Mouse (Mus musculus) gastrocnemius, postnatal 25 days (tissue): ENCODE results near the gene Zdhhc9. TPM values are rescaled to one million over a fixed set of nuclear protein-coding genes. Genes with fewer than 3 reads are reported as not detected.
"Not testable (repeated sequence)": the region's sequence is repeated elsewhere in the genome, so short reads cannot be mapped to it uniquely, and the experiment has no call there.

ENCODE experiments used
- DNase-seq: peaks from one replicate; pipeline ENCODE4 v3.0.0; 2022
- long read RNA-seq, 2 experiments: library from polyadenylated mRNA; stranded (forward); transcript quantifications; one replicate each; pipeline ENCODE4 v2.0.0; 2021
- total RNA-seq, 2 experiments: library from RNA; stranded (reverse); gene quantifications; 1 replicate in 1 of 2; 2 replicates in 1 of 2; pipeline ENCODE4 v1.2.3; 2021

Gene Zdhhc9
- total RNA-seq: 1 to 10 TPM; 6.7 to 7.3 TPM
- long read RNA-seq, experiment 1, partial matches to known transcripts: 0 of 2 reads
- long read RNA-seq, experiment 1, other reads (novel, unspliced or antisense): 0 of 2 reads
- long read RNA-seq, experiment 2, partial matches to known transcripts: 0 of 3 reads
- long read RNA-seq, experiment 2, other reads (novel, unspliced or antisense): 2 of 3 reads

- DNase-seq: peak; percentile 80
Measured at GRCm38 (mm10) chrX:48208519-48209185, at the start of gene Zdhhc9. Zdhhc9 (minus strand) TSS chrX:48208878.

DNA sequence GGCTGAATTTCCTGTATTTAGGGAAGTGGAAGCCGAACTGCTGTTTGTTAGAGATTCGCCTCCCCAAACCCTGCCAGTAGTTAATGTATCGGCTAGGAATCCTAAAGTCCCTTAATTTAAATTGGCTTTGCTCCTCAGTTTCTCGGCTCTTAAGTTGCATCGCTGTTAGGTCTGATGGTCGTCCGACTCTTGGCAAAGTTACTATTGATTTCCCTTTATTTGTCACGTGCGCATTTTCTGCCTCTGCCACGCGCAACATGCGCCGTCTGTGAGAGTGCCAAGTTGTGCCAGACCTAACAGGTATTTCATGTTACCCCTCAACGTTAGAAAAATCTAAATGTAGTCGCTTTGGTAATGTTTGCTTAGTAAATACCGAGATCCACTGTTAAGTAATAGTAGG is 48.3 kb upstream of the Zdhhc9 start:
- DNase-seq: no peak

GRCm38 (mm10) chrX:48256468-48257007 is 47.9 kb upstream of the Zdhhc9 start, which contains the start of gene Utp14a:
Utp14a (plus strand) TSS chrX:48256862.
- DNase-seq: peak; percentile 95

DNA sequence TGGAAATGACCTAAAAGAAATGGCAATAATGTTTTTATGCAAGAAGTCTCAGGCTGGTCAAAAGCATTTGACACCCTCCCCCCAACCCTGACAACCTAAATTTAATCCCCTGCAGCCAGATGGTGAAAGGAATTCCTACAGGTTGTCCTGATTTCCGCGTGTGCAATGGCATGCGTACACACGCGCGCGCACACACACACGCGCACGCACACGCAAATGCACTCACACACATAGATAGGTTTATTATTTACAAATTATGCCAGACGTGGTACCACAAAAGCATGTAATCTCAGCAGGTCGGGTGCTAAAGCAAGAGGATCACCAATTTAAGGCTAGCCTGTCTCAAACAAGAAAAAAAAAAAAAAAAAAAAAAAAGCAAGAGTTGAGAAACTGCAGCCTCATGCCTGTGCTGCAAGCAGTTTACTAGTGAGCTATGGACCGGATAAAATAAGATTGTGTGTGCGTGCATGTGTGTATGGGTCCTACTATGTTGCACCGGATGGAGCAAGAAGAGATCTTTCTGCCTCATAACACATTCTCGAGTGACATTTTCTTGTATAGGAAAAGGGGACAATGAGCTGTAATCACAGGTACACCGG is 47.3 kb upstream of the Zdhhc9 start:
- DNase-seq: no peak

GRCm38 (mm10) chrX:48234417-48234816 is 25.7 kb upstream of the Zdhhc9 start:
- DNase-seq: no peak

GRCm38 (mm10) chrX:48226225-48226624 is 17.5 kb upstream of the Zdhhc9 start:
- no peak for DNase-seq

GRCm38 (mm10) chrX:48222706-48223105 is 14.0 kb upstream of the Zdhhc9 start:
- DNase-seq: no peak

DNA sequence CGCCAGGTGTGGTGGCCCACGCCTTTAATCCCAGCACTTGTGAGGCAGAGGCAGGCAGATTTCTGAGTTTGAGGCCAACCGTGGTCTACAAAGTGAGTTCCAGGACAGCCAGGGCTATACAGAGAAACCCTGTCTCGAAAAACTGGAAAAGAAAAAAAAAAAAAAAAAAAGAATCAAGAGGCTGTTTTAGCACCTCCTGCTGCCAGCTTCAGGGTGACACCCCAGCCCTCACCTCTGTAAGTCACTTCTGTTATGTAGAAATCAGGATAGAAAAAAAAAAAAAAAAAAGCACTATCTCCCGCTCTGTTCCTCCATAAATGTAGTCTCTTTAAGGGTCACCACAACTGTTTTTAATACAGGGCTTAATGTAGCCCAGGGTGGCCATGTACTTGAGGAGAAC is 10.8 kb upstream of the Zdhhc9 start:
- DNase-seq: no peak

DNA sequence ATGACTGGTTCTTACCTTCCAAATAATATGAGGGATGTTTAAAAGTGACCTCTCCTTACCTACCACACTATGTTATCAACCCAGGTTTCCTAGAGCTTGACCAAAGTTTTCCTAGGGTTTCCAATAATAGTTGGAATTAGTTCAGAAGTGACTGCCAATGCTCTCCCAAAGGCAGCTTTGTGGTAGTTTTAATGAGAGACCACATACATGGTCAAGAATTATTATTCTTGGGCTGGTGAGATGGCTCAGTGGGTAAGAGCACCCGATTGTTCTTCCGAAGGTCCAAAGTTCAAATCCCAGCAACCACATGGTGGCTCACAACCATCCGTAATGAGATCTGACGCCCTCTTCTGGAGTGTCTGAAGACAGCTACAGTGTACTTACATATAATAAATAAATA is 1.1 kb upstream of the Zdhhc9 start:
- DNase-seq: not testable (repeated sequence)

DNA sequence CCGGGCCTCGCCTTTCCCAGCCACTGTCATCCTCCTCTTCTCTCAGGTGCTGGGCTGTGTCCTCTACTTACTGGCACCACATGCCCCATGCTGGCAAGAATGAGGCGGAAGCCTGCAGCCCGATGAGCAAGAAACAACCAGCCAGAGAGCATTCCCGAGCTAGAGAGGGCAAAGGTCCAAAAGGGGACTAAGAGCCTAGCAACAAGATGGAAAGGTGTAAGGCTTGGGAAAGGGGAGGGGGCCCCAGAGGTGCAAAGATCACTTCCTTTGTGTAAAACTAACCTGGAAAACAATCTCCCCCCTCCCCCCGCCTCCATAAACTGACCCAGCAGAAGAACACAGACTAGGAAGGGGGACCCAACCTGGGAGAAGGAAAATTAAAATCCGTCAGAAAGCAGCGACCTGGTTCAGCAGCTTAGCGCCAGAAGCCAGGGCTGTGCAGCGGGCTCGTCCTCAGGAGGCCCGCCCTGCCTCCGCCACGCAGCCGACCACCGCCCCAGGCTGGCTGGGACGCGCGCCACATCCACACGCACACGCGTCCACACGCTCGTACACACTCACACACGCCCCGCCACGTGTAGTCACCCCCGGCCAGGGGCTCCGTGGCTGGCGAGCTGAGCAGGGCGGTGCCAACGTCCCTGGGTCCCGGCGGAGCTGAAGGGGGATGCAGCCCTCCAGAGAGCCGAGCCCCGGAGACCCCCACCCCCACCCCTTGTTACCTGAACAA is 754 bp downstream of the Zdhhc9 start:
- DNase-seq: no peak

GRCm38 (mm10) chrX:48204469-48204868 is 4.2 kb downstream of the Zdhhc9 start:
- DNase-seq: no peak

DNA sequence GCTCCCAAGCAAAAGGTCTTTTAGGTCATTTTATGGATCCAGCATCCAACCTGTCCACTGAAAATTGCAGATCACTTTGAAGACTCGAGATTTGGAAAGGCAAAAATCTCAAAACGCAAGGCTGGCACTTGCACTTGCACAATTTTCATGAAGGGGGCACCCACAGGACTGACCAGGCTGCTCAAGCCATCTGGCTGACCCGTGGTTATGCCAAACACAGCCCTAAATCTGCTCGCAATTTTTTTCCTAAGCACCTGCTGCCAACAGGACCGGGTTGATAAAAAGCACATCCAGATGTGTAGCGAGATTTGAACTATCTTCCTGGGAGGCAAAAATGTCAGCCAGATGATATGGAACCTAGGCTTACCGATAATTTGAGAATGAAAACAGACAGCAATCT is 4.9 kb downstream of the Zdhhc9 start:
- no peak for DNase-seq

DNA sequence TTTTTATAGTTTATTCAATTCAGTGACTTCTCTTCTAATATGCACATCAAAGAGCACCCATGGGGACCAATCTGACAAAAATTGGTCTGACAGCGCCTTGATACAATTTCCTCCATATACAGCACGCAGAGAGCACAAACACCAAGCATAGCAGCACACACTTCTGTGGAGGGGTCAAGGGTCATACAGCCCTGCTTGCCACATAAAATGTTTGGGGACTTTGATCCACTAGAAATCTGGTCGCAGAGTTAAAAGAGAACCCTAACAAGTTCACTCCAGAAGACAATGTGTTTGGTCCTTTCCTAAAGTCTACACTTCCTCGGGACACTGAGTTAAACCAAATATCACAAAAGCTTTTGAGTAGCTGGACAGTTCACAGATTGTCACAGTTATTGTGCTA is 5.7 kb downstream of the Zdhhc9 start:
- DNase-seq: no peak

DNA sequence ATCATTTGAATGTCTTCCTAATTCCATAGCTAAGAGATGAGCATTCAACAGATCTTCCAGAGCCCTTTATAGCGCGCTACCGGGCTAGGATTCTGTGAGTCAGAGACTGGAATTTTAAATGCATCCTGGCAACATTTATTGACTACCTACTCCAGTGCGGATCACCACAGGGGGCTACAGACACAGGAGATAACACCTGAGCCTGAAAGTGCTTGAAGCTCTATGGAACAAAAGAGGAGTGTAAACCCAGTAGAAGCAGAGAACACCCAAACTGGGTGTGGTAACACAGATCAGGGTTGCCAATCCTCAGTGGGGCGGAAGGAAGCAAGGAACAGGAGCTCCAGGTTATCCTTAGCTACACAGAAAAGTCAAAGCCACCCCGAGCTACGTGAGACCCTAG is 6.2 kb downstream of the Zdhhc9 start:
- no peak for DNase-seq

GRCm38 (mm10) chrX:48201973-48202372 is 6.7 kb downstream of the Zdhhc9 start:
- DNase-seq: no peak

DNA sequence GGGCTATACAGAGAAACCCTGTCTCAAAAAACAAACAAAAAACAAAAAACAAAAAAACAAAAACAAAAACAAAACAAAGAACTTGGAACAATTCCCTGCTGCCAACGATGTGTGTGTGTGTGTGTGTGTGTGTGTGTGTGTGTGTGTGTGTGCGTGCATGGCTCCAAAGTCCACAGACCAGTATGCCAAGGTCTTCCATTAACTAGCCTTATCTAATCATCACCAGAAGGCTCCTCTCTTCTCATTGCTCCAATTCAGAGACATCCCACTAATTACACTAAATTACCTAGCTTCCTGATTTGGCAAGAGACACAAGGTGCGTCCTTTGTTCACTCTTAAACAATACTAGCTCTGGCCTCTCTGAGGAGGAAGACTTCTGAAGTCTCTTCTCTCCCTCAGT is 8.0 kb downstream of the Zdhhc9 start:
- DNase-seq: no peak

GRCm38 (mm10) chrX:48199026-48199425 is 9.7 kb downstream of the Zdhhc9 start:
- DNase-seq: no peak

DNA sequence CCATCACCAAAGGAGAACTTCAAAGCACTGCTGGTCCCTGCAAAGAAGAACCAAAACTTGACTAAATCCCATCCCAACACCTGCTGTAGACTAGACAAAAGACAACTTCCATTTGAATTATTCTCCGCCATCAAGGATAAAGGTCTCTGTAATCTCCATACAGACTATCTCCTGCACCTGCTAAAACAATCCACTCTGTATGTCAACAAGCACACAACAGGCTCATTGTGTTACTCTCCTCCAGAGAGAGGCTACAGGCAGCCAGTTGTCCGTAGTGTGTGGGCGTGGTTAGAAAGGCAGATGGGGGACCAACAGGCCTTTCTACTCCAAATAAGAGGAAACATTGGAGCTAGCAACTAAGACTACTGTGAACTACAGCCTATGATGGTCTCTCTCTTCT is 10.8 kb downstream of the Zdhhc9 start:
- DNase-seq: no peak

DNA sequence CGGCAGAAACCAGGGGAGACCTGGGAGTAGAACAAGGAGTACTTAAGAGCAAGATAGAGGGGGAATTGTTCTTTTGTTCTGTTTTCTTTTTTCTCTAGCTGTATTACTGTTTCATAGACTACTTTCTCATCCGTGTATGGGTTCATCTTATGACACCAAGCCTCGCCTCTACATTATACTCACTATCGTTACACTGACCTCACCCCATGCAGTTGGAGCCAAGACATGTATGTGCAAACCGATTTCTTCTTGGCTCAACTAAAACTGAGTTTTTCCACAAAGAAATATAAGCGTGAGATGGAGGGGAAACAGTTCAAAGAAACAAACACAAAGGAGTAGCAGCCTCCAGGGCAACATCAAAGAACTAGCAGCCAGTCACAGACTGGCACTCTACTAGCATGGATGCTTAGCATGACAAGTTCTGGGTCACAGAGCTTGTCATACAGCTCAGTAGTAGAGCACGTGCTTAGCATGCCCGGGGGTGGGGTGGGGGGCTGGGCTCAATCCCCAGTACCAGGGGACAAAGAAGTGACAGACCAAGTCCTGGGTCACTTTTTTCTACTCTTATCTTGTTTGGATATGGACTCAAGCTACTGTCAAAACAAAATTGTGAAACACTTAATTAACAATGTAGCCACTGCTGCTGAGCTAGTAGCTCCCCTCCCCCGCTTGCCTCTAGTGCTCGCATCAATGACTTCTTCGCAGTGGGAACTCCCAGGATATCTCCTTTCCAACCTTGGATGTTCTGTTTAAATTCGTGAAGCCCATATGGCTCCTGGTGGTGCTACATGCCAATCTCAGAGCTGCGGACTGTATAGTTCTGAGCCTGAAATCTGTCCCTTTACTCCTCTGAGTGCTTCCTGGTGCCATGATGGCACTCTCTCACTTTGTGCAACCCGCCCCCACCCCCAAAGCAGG is 15.2 kb downstream of the Zdhhc9 start:
- DNase-seq: no peak

DNA sequence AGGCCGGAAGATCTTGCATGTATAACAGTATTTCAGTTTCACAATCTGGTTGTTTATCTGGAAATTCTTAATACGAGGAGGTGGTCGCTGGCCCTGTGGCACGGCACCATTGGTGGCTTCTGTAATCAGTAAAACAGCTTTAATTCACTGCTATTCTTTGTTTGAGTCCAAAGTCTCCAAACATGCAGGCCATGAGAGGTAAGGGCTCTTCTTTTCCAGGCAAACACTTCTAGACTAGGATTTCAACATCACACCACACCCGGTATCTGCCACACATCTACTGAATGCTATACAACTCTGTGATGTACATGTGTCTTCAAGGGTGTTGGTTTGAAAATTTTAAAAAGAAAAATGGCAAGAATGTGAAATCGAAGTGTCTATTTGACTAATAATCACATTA is 17.4 kb downstream of the Zdhhc9 start:
- no peak for DNase-seq

DNA sequence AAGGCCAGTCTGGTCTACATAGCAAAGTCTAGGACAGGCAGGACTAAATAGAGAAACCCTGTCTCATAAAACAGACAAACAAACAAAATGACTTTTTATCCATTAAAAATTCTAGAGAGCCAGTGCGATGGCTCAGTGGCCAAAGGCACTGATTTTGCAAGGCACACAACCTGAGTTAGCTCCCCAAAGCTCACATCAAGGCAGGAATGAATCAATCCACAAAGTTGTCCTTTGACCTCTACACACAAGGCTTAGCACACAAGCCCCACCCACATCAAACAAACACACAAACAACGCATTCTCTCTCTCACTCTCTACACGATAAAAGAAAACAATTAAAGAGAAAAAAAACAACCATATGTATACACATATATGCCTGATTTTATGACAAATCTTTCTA is 24.0 kb downstream of the Zdhhc9 start:
- no peak for DNase-seq

DNA sequence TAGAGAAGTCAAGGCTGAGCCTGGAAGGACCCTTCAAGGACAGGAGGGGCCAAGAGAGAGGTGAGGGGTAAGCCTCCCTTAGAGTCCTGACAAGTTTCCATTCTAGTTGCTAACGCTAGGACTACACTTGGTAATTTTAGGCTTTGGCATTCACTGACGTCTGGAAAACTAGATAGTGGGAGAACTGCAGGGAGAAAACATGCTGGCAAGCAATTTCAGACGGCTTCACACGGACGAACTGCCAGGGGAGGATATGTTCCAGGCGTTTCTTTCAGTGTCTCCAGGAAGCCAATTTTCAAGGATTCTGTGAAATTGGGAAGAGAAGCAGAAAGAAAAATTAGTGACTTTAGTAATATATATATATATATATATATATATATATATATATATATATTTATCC is 26.8 kb downstream of the Zdhhc9 start:
- no peak for DNase-seq
